Mouse (Mus musculus) gastrocnemius, postnatal 36 days (tissue): ENCODE measurements around the gene Dusp6. TPM values are rescaled to one million over a fixed set of nuclear protein-coding genes. Genes with fewer than 3 reads are reported as not detected.

Source experiments
- DNase-seq, 2 experiments: peaks; one replicate each; pipeline ENCODE4 v3.0.0; 2022
- intact Hi-C: fragments of 180-260 bp; cut with DNase I; formaldehyde crosslinking; loops from one replicate; pipeline ENCODE4 v1.15.1; 2025
- total RNA-seq, 2 experiments: library from RNA; stranded (reverse); gene quantifications; 2 replicates each; pipeline ENCODE4 v1.2.3; 2021

Dusp6 gene
- total RNA-seq, 2 experiments from 2014 or later, result 16.4 to 17.4 TPM

- intact Hi-C loops, result no loop called here
- DNase-seq, result no peak
Observed at GRCm38 (mm10) chr10:99269704-99270103, 6.7 kb downstream of the Dusp6 start.

DNA sequence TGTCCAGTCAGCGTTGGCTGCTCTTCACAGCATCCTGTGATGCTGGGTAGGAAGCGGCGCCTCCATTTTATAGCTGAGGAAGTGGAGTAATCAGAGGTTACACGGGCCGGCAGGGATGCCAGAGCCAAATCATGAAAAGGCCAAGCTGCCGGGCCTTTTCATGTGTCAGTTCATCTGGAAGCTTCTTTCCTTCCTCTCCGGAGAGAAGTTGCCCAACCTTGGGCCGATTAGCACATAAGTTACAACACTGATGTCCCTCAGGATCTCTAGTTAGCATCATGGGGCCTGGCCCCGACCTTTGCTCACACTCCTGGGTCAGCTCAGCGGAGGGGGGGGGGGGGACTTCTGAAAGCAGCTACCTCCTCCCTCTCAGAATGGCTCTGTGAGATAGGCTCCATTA is 7.4 kb downstream of the Dusp6 start:
- DNase-seq, result peak; percentile 34 to 38
- intact Hi-C loops, result no loop called here

DNA sequence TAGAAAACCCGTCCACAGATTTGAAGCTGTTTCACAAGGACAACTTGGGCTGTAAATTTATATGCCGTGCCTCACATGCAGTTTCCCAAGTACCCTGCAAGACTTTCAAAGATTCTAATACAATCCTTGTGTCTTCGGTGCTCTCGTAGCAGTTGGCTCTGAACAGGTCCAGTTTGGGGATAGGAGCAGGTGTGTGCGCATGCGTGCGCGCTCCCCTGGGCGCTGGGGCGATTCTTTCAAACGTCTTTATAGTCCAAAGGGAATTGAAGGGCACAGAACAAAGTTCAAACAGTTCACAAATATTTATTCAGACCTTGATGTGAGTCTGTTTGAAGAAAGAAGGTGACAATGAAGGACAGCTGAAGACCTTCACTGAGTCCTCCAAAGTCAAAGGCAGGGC is 8.0 kb downstream of the Dusp6 start:
- intact Hi-C loops, result no loop called here
- DNase-seq, result no peak

DNA sequence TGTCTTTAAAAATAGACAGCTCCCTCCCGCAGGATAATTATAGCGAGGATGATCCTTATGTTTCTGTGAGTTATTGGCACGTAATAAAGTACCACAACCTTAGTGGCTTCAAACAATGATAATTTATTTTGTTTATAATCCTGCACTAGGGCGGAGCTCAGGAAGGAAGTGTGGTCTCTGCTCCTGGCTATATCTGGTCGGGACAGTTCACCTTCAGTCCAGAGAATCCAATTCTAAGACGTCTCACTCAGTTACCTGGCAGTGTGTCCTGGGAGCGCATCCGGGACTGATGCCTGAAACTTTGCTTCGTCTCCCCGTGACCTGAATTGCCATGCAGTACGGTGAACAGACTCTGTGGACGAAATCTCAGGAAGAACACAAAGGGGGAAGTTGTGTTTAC is 10.0 kb downstream of the Dusp6 start:
- intact Hi-C loops, result no loop called here
- DNase-seq, result no peak

- intact Hi-C loops, result no loop called here
- DNase-seq, result no peak
Observed at GRCm38 (mm10) chr10:99274640-99275039, 11.6 kb downstream of the Dusp6 start.

GRCm38 (mm10) chr10:99279067-99279880 is 16.2 kb downstream of the Dusp6 start:
- intact Hi-C loops, result no loop called here
- DNase-seq, result no peak

DNA sequence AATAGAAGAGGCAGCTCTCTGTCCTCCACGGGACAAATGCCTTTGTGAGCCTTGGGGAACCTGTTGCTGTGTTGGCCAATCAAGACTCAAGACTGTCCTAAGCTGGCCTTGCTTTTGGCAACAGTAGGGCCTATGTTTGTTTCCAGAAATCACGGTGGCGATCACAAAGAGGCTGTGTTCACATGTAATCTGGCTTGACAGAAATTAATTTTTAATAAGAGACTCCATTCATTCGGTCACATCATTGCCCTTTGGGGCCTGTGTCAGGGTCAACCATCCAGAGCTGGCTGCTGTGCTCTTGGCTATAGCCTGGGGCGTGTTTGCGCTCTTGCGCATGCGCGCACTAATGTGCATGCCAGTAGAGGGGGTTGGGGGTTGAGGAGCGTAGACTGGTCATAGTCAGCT is 21.0 kb downstream of the Dusp6 start:
- intact Hi-C loops, result no loop called here
- no peak for DNase-seq

DNA sequence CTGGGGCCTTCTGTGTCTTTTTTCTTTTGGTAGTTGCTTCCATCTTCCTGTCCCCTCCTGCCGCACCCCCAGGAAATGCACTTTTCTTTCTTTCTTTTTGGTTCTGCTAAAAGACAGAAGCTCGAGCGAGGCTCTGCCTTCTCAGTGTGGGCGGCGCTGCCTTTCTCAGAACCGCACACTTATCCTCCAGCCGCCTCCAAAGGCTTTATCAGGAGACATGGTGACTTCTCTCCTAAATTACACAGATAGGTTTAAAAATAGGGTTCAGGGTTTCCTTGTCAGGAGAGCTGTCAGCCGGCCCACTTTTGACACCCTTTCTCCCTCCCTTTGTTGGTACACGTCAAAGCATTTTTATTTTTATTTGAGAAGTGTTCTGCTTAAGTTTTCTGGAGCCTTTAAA is 21.9 kb downstream of the Dusp6 start:
- DNase-seq, result no peak
- intact Hi-C loops, result no loop called here

DNA sequence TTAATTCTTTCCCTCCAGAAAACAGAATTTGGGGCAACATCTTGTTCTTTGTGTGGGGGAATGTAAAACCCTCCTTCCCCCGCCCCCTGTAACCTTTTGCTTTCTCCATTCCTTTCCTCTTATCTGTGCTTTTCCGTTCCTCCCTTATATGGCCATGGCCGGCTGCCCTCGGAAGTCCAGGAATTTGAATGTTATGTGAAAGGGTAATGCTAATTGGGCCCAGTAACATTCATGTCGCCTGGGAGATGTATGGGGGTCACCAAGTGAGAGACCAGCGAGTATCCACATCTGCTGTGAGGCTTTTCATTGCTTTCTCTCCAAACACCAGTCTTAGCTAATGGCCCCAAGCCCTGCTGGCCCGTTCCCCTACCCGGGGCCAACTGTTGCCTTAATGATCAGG is 22.7 kb downstream of the Dusp6 start:
- no peak for DNase-seq
- intact Hi-C loops, result no loop called here

- intact Hi-C loops, result no loop called here
Observed at GRCm38 (mm10) chr10:99286213-99286612, 23.2 kb downstream of the Dusp6 start.

DNA sequence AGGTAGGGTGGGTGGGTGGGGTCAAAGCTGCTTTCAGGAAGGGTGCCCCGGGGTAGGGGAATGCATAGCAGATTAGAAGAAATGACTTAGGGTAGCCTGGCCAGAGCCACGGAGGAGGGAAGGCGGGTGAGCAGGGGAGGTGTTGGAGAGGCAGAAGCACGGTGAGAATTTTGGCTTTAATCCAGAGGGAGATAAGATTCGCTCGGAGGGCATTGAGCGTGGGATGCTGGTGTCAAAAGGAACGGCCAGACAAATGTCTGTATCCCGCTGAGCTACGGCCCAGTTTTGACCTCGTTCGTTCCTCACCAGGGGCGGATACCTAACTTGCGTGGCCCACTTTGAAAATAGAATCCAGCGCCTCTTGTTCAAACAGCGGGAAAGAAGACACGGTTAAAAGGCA is 23.8 kb downstream of the Dusp6 start:
- no peak for DNase-seq

More at GRCm38 (mm10) chr10:99286213-99286612, 23.2 kb downstream of the Dusp6 start:
- no peak for DNase-seq

GRCm38 (mm10) chr10:99287206-99287605 is 24.2 kb downstream of the Dusp6 start:
- intact Hi-C loops, result no loop called here
- DNase-seq, result no peak

More for the DNA sequence above, 23.8 kb downstream of the Dusp6 start:
- intact Hi-C loops, result no loop called here

- DNase-seq, result no peak
- intact Hi-C loops, result no loop called here
Observed at GRCm38 (mm10) chr10:99289176-99289575, 26.1 kb downstream of the Dusp6 start.

DNA sequence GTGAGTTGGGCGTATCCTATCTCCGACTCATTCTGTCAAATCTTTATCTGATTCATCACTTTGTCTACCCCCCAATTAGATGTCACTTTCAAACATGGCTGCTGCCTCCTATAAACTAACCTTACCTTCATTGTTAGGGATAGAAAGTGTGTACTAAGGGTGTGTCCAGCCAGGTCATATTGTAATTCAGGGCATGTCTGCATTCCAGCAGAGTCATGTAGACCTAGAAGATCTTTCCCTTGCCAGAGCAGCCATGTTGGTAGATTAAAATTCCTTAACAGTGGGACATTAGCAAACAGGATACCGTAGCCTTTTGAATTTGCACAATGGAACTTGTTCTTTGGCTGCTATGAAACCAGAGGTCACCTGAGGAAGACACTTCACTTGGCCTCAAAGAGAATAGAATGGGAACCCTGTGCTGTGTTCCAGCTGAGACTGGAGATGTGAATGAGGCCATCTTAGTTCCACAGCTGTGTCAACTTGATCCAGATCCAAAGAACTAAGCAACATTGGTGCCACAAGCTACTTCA is 30.1 kb downstream of the Dusp6 start:
- intact Hi-C loops, result no loop called here
- DNase-seq, result no peak

DNA sequence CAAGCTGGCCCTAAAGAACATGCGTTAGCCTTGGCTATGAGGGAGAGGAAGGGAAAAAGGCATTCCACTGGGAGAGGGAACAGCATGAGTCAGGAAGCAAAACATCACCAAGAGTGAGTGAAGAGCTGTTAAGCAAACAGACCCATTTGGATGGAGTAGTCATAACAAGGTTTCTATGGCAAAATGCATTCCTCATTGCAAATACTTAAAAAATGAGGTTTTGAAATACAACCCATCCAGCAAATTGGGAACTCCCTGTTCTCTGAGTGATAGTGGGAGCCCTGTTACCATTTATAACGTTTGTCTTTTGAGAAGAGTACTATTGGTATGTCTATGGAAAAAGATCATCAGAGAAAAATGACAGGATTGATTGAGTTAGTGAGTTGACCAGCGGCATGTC is 34.7 kb downstream of the Dusp6 start:
- DNase-seq, result no peak
- intact Hi-C loops, result no loop called here

DNA sequence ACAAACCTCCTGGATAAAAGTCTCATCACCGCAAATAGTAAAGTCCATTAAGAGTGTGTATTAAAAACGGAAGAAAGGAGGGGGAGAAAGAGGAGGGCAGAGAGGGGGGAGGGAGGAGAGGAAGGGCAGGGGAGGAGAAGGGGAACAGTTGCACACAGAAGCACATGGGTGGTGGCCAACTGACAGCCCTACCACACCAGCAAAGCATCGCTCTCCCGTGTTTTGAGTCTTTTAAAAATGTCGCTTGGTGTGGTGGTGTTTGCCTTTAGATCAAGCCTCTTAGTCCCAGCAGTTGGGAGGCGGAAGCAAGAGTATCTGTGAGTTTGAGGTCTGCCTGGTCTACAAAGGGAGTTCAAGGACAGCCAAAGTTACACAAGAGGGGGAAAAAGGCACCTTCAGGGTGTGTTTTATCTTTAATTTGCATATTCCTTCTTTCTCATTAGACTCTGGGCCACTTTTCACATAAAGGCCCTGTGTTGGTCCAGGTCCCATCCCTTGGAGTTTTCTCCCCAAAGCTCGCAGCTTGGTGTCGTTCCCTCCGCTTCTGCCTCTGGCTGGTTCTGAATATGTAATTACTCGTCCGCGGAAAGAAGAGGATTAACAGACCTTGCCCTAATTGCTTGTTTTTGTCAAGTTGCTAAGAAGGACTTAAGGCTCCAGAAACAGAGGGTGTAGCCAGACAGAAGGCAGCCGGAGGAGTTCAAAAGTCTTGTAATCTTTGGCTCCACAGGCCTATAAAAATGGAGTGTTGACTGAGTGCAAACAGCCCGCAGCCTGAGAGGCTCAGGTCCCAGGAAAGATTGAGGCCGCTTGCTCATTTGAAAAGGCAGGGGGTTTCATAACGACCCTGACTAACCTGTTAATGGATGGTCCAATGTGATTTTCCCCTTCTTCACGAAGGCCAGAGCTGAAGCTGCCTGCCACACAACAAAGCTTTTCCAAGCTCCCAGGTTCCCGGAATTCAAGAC is 35.6 kb downstream of the Dusp6 start:
- intact Hi-C loops, result no loop called here
- no peak for DNase-seq

- DNase-seq, result no peak
- intact Hi-C loops, result no loop called here
Observed at GRCm38 (mm10) chr10:99299303-99299702, 36.3 kb downstream of the Dusp6 start.

GRCm38 (mm10) chr10:99302051-99302450 is 39.0 kb downstream of the Dusp6 start:
- no peak for DNase-seq
- intact Hi-C loops, result no loop called here

GRCm38 (mm10) chr10:99308837-99309236 is 45.8 kb downstream of the Dusp6 start:
- intact Hi-C loops, result no loop called here
- DNase-seq, result no peak

DNA sequence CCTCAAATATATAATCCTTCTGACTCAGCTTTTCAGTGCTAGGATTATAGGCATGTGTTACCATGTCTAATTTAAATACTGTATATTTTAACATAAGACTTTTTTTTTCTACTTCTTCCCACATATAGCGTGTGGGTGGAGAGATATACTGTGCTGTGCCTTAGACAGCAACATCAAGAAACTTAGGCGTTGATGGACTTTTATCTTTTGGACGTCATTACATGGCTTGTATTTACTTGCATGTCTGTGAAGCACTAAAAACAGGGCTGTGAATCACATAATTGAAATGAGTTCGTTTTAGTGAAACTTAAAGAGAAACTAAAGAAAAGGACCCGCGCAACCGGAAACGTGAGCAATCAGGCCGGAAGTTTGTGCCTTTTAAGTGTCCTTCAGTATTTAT is 46.6 kb downstream of the Dusp6 start:
- intact Hi-C loops, result no loop called here
- no peak for DNase-seq

DNA sequence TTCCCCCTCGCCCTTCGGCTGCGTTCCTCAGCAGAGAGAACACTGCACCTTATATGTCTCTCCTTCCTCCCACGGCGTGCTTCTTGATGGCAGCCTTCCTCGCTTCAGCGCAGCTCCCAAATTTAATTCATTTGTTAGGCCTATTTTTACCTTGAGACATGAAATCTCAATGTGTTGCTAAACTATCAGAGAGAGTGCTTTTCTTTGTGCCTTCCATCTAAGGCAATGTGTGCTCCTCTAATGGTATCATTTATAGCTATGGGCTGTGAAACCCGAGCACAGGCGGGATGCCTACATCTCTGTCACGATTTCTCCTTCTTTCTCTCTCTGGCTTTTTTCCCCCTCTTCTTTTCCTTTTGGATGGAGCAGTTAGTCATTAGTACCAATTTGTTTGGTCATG is 47.2 kb downstream of the Dusp6 start:
- intact Hi-C loops, result no loop called here

More for the DNA sequence above, 47.2 kb downstream of the Dusp6 start:
- no peak for DNase-seq
